Mouse (Mus musculus) hindbrain, embryonic 11.5 days (tissue): ENCODE measurements around the gene Ccs. TPM values are rescaled to one million over a fixed set of nuclear protein-coding genes. Genes with fewer than 3 reads are reported as not detected.

ENCODE experiments used
- ATAC-seq: fragments of 200-750 bp; cut with Nextera tagmentation; 2 replicates; pipeline ENCODE4 v1.8.0; 2017; ENCODE audit warnings: mild to moderate bottlenecking, moderate TSS enrichment, moderate library complexity; ENCODE audit not compliant: low FRiP score
- DNase-seq: peaks from one replicate; pipeline ENCODE4 v3.0.0-alpha.2; 2015; ENCODE audit warnings: low spot score
- H3K27ac ChIP-seq: fragments of 300-500 bp; sonication (generic); 2 replicates; pipeline ENCODE4 v1.5.1; 2014; ENCODE audit warnings: mild to moderate bottlenecking, low read depth, low read length
- H3K27me3 ChIP-seq: fragments of 300-500 bp; sonication (generic); 2 replicates; pipeline ENCODE4 v1.6.1; 2014; ENCODE audit warnings: mild to moderate bottlenecking, low read length, moderate library complexity, mixed read lengths; ENCODE audit not compliant: control insufficient read depth, insufficient read depth
- H3K36me3 ChIP-seq: fragments of 300-500 bp; sonication (generic); 2 replicates; pipeline ENCODE4 v1.6.1; 2014; ENCODE audit warnings: mild to moderate bottlenecking, low read length, moderate library complexity, mixed read lengths; ENCODE audit not compliant: control insufficient read depth, insufficient read depth
- H3K4me1 ChIP-seq: fragments of 300-500 bp; sonication (generic); replicated peaks from 2 replicates; pipeline ENCODE4 v1.6.1; 2014; ENCODE audit warnings: low read length, mixed read lengths; ENCODE audit not compliant: control insufficient read depth, insufficient read depth
- H3K4me2 ChIP-seq: fragments of 300-500 bp; sonication (generic); replicated peaks from 2 replicates; pipeline ENCODE4 v1.6.1; 2014; ENCODE audit warnings: mild to moderate bottlenecking, low read depth, low read length
- H3K4me3 ChIP-seq: fragments of 300-500 bp; sonication (generic); 2 replicates; pipeline ENCODE4 v1.5.1; 2014; ENCODE audit warnings: low read depth, low read length
- H3K9ac ChIP-seq: fragments of 300-500 bp; sonication (generic); 2 replicates; pipeline ENCODE4 v1.6.1; 2014; ENCODE audit warnings: low read depth, low read length
- H3K9me3 ChIP-seq: fragments of 300-500 bp; sonication (generic); 2 replicates; pipeline ENCODE4 v1.6.1; 2016; ENCODE audit warnings: low read length; ENCODE audit not compliant: control insufficient read depth
- WGBS: fragments of 180-500 bp; shearing (Covaris S2); extraction: QIAGEN DNeasy Blood & Tissue Kit; methylation state at CpG from one replicate; pipeline ENCODE4 v1.1.7; 2014; 5-methylcytosine and 5-hydroxymethylcytosine counted together
- polyA plus RNA-seq: library from polyadenylated mRNA; unstranded; fragments of >200 nt; fragmentation: Nextera tagmentation; extraction: Ambion mirVana; gene quantifications from 2 replicates; pipeline ENCODE4 v1.2.1, GENCODE M21; 2014

The Ccs gene
- polyA plus RNA-seq, 1 experiment from 2014 or later, result 43.7 TPM

DNA sequence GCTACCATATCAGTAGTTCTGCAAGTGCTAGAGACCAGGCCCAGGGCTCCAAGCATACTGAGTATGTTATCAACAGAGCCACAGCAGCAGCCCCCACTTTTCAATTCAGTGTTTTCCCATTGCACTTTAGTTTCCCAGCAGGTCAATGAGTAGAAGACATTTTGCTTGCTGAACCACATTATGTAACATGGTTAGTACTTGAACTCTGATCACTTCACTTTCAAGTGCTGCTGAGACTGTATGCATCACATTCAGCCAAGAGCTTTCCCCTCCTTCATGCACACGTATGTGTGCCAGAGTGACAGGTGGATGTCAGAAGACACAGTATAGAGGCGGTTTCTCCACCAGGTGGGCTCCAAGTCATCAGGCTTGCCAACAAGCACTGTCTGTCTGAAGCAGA lies 56.2 kb downstream of the Ccs start:
- no peak for ATAC-seq
- peaks cover 10% of the 10 kb centered on the region for H3K36me3 ChIP-seq
- H3K27me3 ChIP-seq, result no peaks in the 10 kb centered on the region
- no peak overlapping the region for H3K4me3 ChIP-seq
- WGBS, result 92% methylated on average over 2 of the region's 2 CpGs
- no peak overlapping the region for H3K27ac ChIP-seq
- H3K4me2 ChIP-seq, result no peak overlapping the region
- no peak overlapping the region for H3K9ac ChIP-seq
- DNase-seq, result no peak
- no peaks in the 10 kb centered on the region for H3K9me3 ChIP-seq
- H3K4me1 ChIP-seq, result no peaks in the 10 kb centered on the region

Other genes starting within 250 kb of the Ccs start
- gene Lrfn4, start 223.7 kb downstream of the Ccs start, polyA plus RNA-seq, result 7.7 and 9.0 TPM in 2 replicates
- gene Rce1, start 213.7 kb downstream of the Ccs start, polyA plus RNA-seq, result 59.8 and 64.4 TPM in 2 replicates
- gene Gm960, start 140.7 kb downstream of the Ccs start, polyA plus RNA-seq, result 2.7 and 4.9 TPM in 2 replicates
- 17.4 and 18.7 TPM in 2 replicates for gene Sptbn2, start 128.2 kb downstream of the Ccs start, polyA plus RNA-seq
- 146 and 154 TPM in 2 replicates for gene Rbm4b, start 82.8 kb downstream of the Ccs start, polyA plus RNA-seq
- 107 and 117 TPM in 2 replicates for gene Rbm4, start 45.4 kb downstream of the Ccs start, polyA plus RNA-seq
- 22.4 and 37.1 TPM in 2 replicates for gene Gm21992, start 27.7 kb downstream of the Ccs start, polyA plus RNA-seq
- gene Rbm14, start 27.7 kb downstream of the Ccs start, polyA plus RNA-seq, result 92.9 and 98.4 TPM in 2 replicates
- gene Ccdc87, start within 50 bp of the Ccs start, polyA plus RNA-seq, result 0.33 and 0.34 TPM in 2 replicates
- 38.5 and 40.9 TPM in 2 replicates for gene Ctsf, start 15.8 kb upstream of the Ccs start, polyA plus RNA-seq
- 1.4 and 3.2 TPM in 2 replicates for gene Actn3, start 38.6 kb upstream of the Ccs start, polyA plus RNA-seq
- gene Zdhhc24, start 39.3 kb upstream of the Ccs start, polyA plus RNA-seq, result 14.1 and 16.3 TPM in 2 replicates
- 8.1 and 11.6 TPM in 2 replicates for gene Bbs1, start 67.3 kb upstream of the Ccs start, polyA plus RNA-seq
- gene Dpp3, start 89.0 kb upstream of the Ccs start, polyA plus RNA-seq, result 125 and 155 TPM in 2 replicates
- gene Peli3, start 103.8 kb upstream of the Ccs start, polyA plus RNA-seq, result 1.7 and 3.0 TPM in 2 replicates
- gene Mrpl11, start 122.8 kb upstream of the Ccs start, polyA plus RNA-seq, result 153 and 158 TPM in 2 replicates
- gene Npas4, start 151.0 kb upstream of the Ccs start, polyA plus RNA-seq, result 0.06 and 0.07 TPM in 2 replicates
- gene Slc29a2, start 184.5 kb upstream of the Ccs start, polyA plus RNA-seq, result 3.8 and 4.1 TPM in 2 replicates
- gene B4gat1, start 199.5 kb upstream of the Ccs start, polyA plus RNA-seq, result 35.4 and 45.2 TPM in 2 replicates
- gene AC124502.3, start 199.6 kb upstream of the Ccs start, polyA plus RNA-seq, result 0.73 and 2.3 TPM in 2 replicates
- gene Brms1, start 202.0 kb upstream of the Ccs start, polyA plus RNA-seq, result 62.0 and 66.1 TPM in 2 replicates
- 0.80 and 1.7 TPM in 2 replicates for gene Rin1, start 211.1 kb upstream of the Ccs start, polyA plus RNA-seq
- gene Cd248, start 228.7 kb upstream of the Ccs start, polyA plus RNA-seq, result 26.8 and 27.9 TPM in 2 replicates
- 1.6 and 1.8 TPM in 2 replicates for gene Tmem151a, start 246.2 kb upstream of the Ccs start, polyA plus RNA-seq
- gene Yif1a, start 249.2 kb upstream of the Ccs start, polyA plus RNA-seq, result 75.6 and 81.3 TPM in 2 replicates